Mouse (Mus musculus): ENCODE measurements around the gene Rad9b. TPM values are rescaled to one million over a fixed set of nuclear protein-coding genes. Genes with fewer than 3 reads are reported as not detected.

Gene Rad9b
- polyA plus RNA-seq, 2 experiments = 2.3 to 2.7 TPM

GRCm38 (mm10) chr5:122327283-122327682, 26.8 kb downstream of the Rad9b start:
- no peak overlapping the region for H3K4me3 ChIP-seq (ENCODE audit: insufficient read depth in 1 of 2, low read depth in 2 of 2, low read length in 2 of 2)
- H3K36me3 ChIP-seq (replicated peaks; ENCODE audit: control insufficient read depth, insufficient read depth, low read depth) = peaks cover 3% of the 10 kb centered on the region; the same call in 1 of the 2 replicates
- no peak for DNase-seq (ENCODE audit: low read depth in 3 of 3, low spot score in 3 of 3)
- no peak for ATAC-seq (ENCODE audit: insufficient read depth)
- no peak overlapping the region for H3K9ac ChIP-seq (replicated peaks)
- H3K27ac ChIP-seq = no peak overlapping the region
- no peak overlapping the region for H3K4me2 ChIP-seq (ENCODE audit: low read depth)
- WGBS (ENCODE audit: insufficient replicate concordance) = 74% methylated on average over 3 of the region's 3 CpGs
- H3K9me3 ChIP-seq (ENCODE audit: control insufficient read depth, low read length) = no peaks in the 10 kb centered on the region
- no peak for TF ChIP-seq EP300 (IDR thresholded peaks at IDR 0.05; ENCODE audit: low read depth)
- TF ChIP-seq CTCF (IDR thresholded peaks at IDR 0.05; ENCODE audit: low read depth) = no peak
- H3K27me3 ChIP-seq (ENCODE audit: control insufficient read depth, insufficient read depth, low read length) = no peaks in the 10 kb centered on the region
- H3K4me1 ChIP-seq (replicated peaks; ENCODE audit: control insufficient read depth in 2 of 2, insufficient read depth in 2 of 2, low read length in 1 of 2) = no peaks in the 10 kb centered on the region

GRCm38 (mm10) chr5:122325477-122325876, 28.6 kb downstream of the Rad9b start:
- Histone ChIP-seq H3K4me2 (ENCODE audit: low read depth) (no peak overlapping the region), H3K36me3 (replicated peaks; ENCODE audit: control insufficient read depth, insufficient read depth, low read depth) (peaks cover 3% of the 10 kb centered on the region; the same call in 1 of the 2 replicates), H3K9ac (replicated peaks) (no peak overlapping the region), H3K9me3 (ENCODE audit: control insufficient read depth, low read length) (no peaks in the 10 kb centered on the region), H3K4me3 (ENCODE audit: insufficient read depth in 1 of 2, low read depth in 2 of 2, low read length in 2 of 2) (no peak overlapping the region), H3K27me3 (ENCODE audit: control insufficient read depth, insufficient read depth, low read length) (no peaks in the 10 kb centered on the region), H3K4me1 (replicated peaks; ENCODE audit: control insufficient read depth in 2 of 2, insufficient read depth in 2 of 2, low read length in 1 of 2) (no peaks in the 10 kb centered on the region), H3K27ac (no peak overlapping the region)
- ATAC-seq (ENCODE audit: insufficient read depth) (no peak), DNase-seq (ENCODE audit: low read depth in 3 of 3, low spot score in 3 of 3) (no peak)
- TF ChIP-seq CTCF (IDR thresholded peaks at IDR 0.05; ENCODE audit: low read depth) (no peak), EP300 (IDR thresholded peaks at IDR 0.05; ENCODE audit: low read depth) (no peak)
- WGBS (ENCODE audit: insufficient replicate concordance) = 83% methylated on average over 8 of the region's 8 CpGs

GRCm38 (mm10) chr5:122324608-122325431, 29.2 kb downstream of the Rad9b start:
- Histone ChIP-seq H3K4me1 (replicated peaks; ENCODE audit: control insufficient read depth in 2 of 2, insufficient read depth in 2 of 2, low read length in 1 of 2) (no peaks in the 10 kb centered on the region), H3K36me3 (replicated peaks; ENCODE audit: control insufficient read depth, insufficient read depth, low read depth) (peaks cover 3% of the 10 kb centered on the region; the same call in 1 of the 2 replicates), H3K9ac (replicated peaks) (no peak overlapping the region), H3K9me3 (ENCODE audit: control insufficient read depth, low read length) (no peaks in the 10 kb centered on the region), H3K4me2 (ENCODE audit: low read depth) (no peak overlapping the region), H3K4me3 (ENCODE audit: insufficient read depth in 1 of 2, low read depth in 2 of 2, low read length in 2 of 2) (no peak overlapping the region), H3K27ac (no peak overlapping the region), H3K27me3 (ENCODE audit: control insufficient read depth, insufficient read depth, low read length) (no peaks in the 10 kb centered on the region)
- TF ChIP-seq CTCF (IDR thresholded peaks at IDR 0.05; ENCODE audit: low read depth) (no peak), EP300 (IDR thresholded peaks at IDR 0.05; ENCODE audit: low read depth) (no peak)
- DNase-seq (ENCODE audit: low read depth in 3 of 3, low spot score in 3 of 3) = no peak
- 81% methylated on average over 23 of the region's 23 CpGs for WGBS (ENCODE audit: insufficient replicate concordance)
- no peak for ATAC-seq (ENCODE audit: insufficient read depth)

GRCm38 (mm10) chr5:122323523-122323922, 30.5 kb downstream of the Rad9b start:
- ATAC-seq (ENCODE audit: insufficient read depth) (no peak), DNase-seq (ENCODE audit: low read depth in 3 of 3, low spot score in 3 of 3) (no peak)
- WGBS (ENCODE audit: insufficient replicate concordance) = 80% methylated on average over 8 of the region's 8 CpGs
- Histone ChIP-seq H3K9me3 (ENCODE audit: control insufficient read depth, low read length) (no peaks in the 10 kb centered on the region), H3K9ac (replicated peaks) (no peak overlapping the region), H3K4me1 (replicated peaks; ENCODE audit: control insufficient read depth in 2 of 2, insufficient read depth in 2 of 2, low read length in 1 of 2) (no peaks in the 10 kb centered on the region), H3K4me3 (ENCODE audit: insufficient read depth in 1 of 2, low read depth in 2 of 2, low read length in 2 of 2) (no peak overlapping the region), H3K27me3 (ENCODE audit: control insufficient read depth, insufficient read depth, low read length) (no peaks in the 10 kb centered on the region), H3K27ac (no peak overlapping the region), H3K4me2 (ENCODE audit: low read depth) (no peak overlapping the region), H3K36me3 (replicated peaks; ENCODE audit: control insufficient read depth, insufficient read depth, low read depth) (peaks cover 3% of the 10 kb centered on the region; the same call in 1 of the 2 replicates)
- TF ChIP-seq CTCF (IDR thresholded peaks at IDR 0.05; ENCODE audit: low read depth) (no peak), EP300 (IDR thresholded peaks at IDR 0.05; ENCODE audit: low read depth) (no peak)

- Histone ChIP-seq H3K27ac (no peak overlapping the region), H3K27me3 (ENCODE audit: control insufficient read depth, insufficient read depth, low read length) (no peaks in the 10 kb centered on the region), H3K4me3 (ENCODE audit: insufficient read depth in 1 of 2, low read depth in 2 of 2, low read length in 2 of 2) (no peak overlapping the region)
Observed at GRCm38 (mm10) chr5:122320205-122320781, 33.7 kb downstream of the Rad9b start.

More at GRCm38 (mm10) chr5:122320205-122320781, 33.7 kb downstream of the Rad9b start:
- no peak overlapping the region for H3K9ac ChIP-seq (replicated peaks)
- H3K4me1 ChIP-seq (replicated peaks; ENCODE audit: control insufficient read depth in 2 of 2, insufficient read depth in 2 of 2, low read length in 1 of 2) = peaks cover 0 to 4% of the 10 kb centered on the region in 2 experiments; a peak in 1 of 4 replicates
- no peak overlapping the region for H3K4me2 ChIP-seq (ENCODE audit: low read depth)
- H3K36me3 ChIP-seq (replicated peaks; ENCODE audit: control insufficient read depth, insufficient read depth, low read depth) = peaks cover 3% of the 10 kb centered on the region; the same call in 1 of the 2 replicates
- 76% methylated on average over 12 of the region's 12 CpGs for WGBS (ENCODE audit: insufficient replicate concordance)
- TF ChIP-seq EP300 (IDR thresholded peaks at IDR 0.05; ENCODE audit: low read depth) (no peak), CTCF (IDR thresholded peaks at IDR 0.05; ENCODE audit: low read depth) (no peak)
- no peak for DNase-seq (ENCODE audit: low read depth in 3 of 3, low spot score in 3 of 3)
- ATAC-seq (ENCODE audit: insufficient read depth) = no peak
- no peaks in the 10 kb centered on the region for H3K9me3 ChIP-seq (ENCODE audit: control insufficient read depth, low read length)
